Mouse (Mus musculus): ENCODE data around the gene Lrrtm3.

Gene Lrrtm3

GRCm38 (mm10) chr10:64049151-64049550 lies 40.9 kb downstream of the Lrrtm3 start:
- 0 out of 2 replicates have a peak, but pooled peaks have one; percentile 26 for ATAC-seq (ENCODE audit: insufficient number of reproducible peaks, low FRiP score, low TSS enrichment)

GRCm38 (mm10) chr10:64041892-64042291 lies 48.2 kb downstream of the Lrrtm3 start:
- ATAC-seq (ENCODE audit: insufficient number of reproducible peaks, low FRiP score, low TSS enrichment), result peak; percentile 75

GRCm38 (mm10) chr10:64041218-64041617 lies 48.9 kb downstream of the Lrrtm3 start:
- ATAC-seq (ENCODE audit: insufficient number of reproducible peaks, low FRiP score, low TSS enrichment), result no peak

GRCm38 (mm10) chr10:64039760-64040535 lies 50.1 kb downstream of the Lrrtm3 start:
- ATAC-seq (ENCODE audit: insufficient number of reproducible peaks, low FRiP score, low TSS enrichment), result peak; percentile 87

- no peak for ATAC-seq (ENCODE audit: insufficient number of reproducible peaks, low FRiP score, low TSS enrichment)
Measured at GRCm38 (mm10) chr10:64030901-64031300, 59.2 kb downstream of the Lrrtm3 start.

GRCm38 (mm10) chr10:64023340-64023739 lies 66.7 kb downstream of the Lrrtm3 start:
- peak; percentile 68 for ATAC-seq (ENCODE audit: insufficient number of reproducible peaks, low FRiP score, low TSS enrichment)

GRCm38 (mm10) chr10:64020347-64020746 lies 69.7 kb downstream of the Lrrtm3 start:
- ATAC-seq (ENCODE audit: insufficient number of reproducible peaks, low FRiP score, low TSS enrichment), result no peak

- no peak for ATAC-seq (ENCODE audit: insufficient number of reproducible peaks, low FRiP score, low TSS enrichment)
Measured at GRCm38 (mm10) chr10:64001996-64002395, 88.1 kb downstream of the Lrrtm3 start.

GRCm38 (mm10) chr10:64001531-64001930 lies 88.5 kb downstream of the Lrrtm3 start:
- ATAC-seq (ENCODE audit: insufficient number of reproducible peaks, low FRiP score, low TSS enrichment), result no peak

GRCm38 (mm10) chr10:63994251-63994650 lies 95.8 kb downstream of the Lrrtm3 start:
- no peak for ATAC-seq (ENCODE audit: insufficient number of reproducible peaks, low FRiP score, low TSS enrichment)

- ATAC-seq (ENCODE audit: insufficient number of reproducible peaks, low FRiP score, low TSS enrichment), result no peak
Measured at GRCm38 (mm10) chr10:63985576-63985975, 104.5 kb downstream of the Lrrtm3 start.

- no peak for ATAC-seq (ENCODE audit: insufficient number of reproducible peaks, low FRiP score, low TSS enrichment)
Measured at GRCm38 (mm10) chr10:63979410-63979809, 110.7 kb downstream of the Lrrtm3 start.

- no peak for ATAC-seq (ENCODE audit: insufficient number of reproducible peaks, low FRiP score, low TSS enrichment)
Measured at GRCm38 (mm10) chr10:63978969-63979368, 111.1 kb downstream of the Lrrtm3 start.

- ATAC-seq (ENCODE audit: insufficient number of reproducible peaks, low FRiP score, low TSS enrichment), result no peak
Measured at GRCm38 (mm10) chr10:63978535-63978934, 111.5 kb downstream of the Lrrtm3 start.

- no peak for ATAC-seq (ENCODE audit: insufficient number of reproducible peaks, low FRiP score, low TSS enrichment)
Measured at GRCm38 (mm10) chr10:63978101-63978500, 112.0 kb downstream of the Lrrtm3 start.

- no peak for ATAC-seq (ENCODE audit: insufficient number of reproducible peaks, low FRiP score, low TSS enrichment)
Measured at GRCm38 (mm10) chr10:63972300-63972699, 117.8 kb downstream of the Lrrtm3 start.

- ATAC-seq (ENCODE audit: insufficient number of reproducible peaks, low FRiP score, low TSS enrichment), result peak; percentile 79
Measured at GRCm38 (mm10) chr10:63954308-63954930, 135.7 kb downstream of the Lrrtm3 start.

- no peak for ATAC-seq (ENCODE audit: insufficient number of reproducible peaks, low FRiP score, low TSS enrichment)
Measured at GRCm38 (mm10) chr10:63951481-63951880, 138.6 kb downstream of the Lrrtm3 start.

GRCm38 (mm10) chr10:63950867-63951266 lies 139.2 kb downstream of the Lrrtm3 start:
- no peak for ATAC-seq (ENCODE audit: insufficient number of reproducible peaks, low FRiP score, low TSS enrichment)

- peak; percentile 75 for ATAC-seq (ENCODE audit: insufficient number of reproducible peaks, low FRiP score, low TSS enrichment)
Measured at GRCm38 (mm10) chr10:63947266-63947665, 142.8 kb downstream of the Lrrtm3 start.

GRCm38 (mm10) chr10:63945534-63945933 lies 144.5 kb downstream of the Lrrtm3 start:
- ATAC-seq (ENCODE audit: insufficient number of reproducible peaks, low FRiP score, low TSS enrichment), result no peak

- peak; percentile 76 for ATAC-seq (ENCODE audit: insufficient number of reproducible peaks, low FRiP score, low TSS enrichment)
Measured at GRCm38 (mm10) chr10:63933946-63934345, 156.1 kb downstream of the Lrrtm3 start.

All from cerebellum, adult (tissue).